Mouse (Mus musculus) CH12.LX (cell line): ENCODE data around the gene Atp4a. TPM values are rescaled to one million over a fixed set of nuclear protein-coding genes. Genes with fewer than 3 reads are reported as not detected.
A peak's percentile ranks its signal among the peaks of the same experiment; 100 is the strongest.

Source experiments
- DNase-seq: peaks from one replicate; pipeline ENCODE4 v3.0.0-alpha.2; 2013; ENCODE audit errors: extremely low read depth
- H3K27ac ChIP-seq: 2 replicates; pipeline ENCODE4 v1.5.1; 2012; ENCODE audit warnings: low read depth, mild to moderate bottlenecking, control low read depth, moderate library complexity; ENCODE audit not compliant: insufficient read depth
- H3K27me3 ChIP-seq: replicated peaks from 2 replicates; pipeline ENCODE3; 2012; ENCODE audit warnings: inconsistent platforms
- H3K36me3 ChIP-seq, 2 experiments: replicated peaks in 1 of 2; 2 replicates each; pipeline versions ENCODE3 to v1.6.1; 2012; ENCODE audit warnings: inconsistent platforms in 1 of 2, low read length in 1 of 2, mild to moderate bottlenecking in 1 of 2, mixed read lengths in 1 of 2, moderate library complexity in 1 of 2; ENCODE audit not compliant: control insufficient read depth in 1 of 2, insufficient read depth in 1 of 2
- H3K4me1 ChIP-seq, 2 experiments: 2 replicates each; pipeline ENCODE4 v1.6.1; 2012; ENCODE audit warnings: inconsistent platforms in 1 of 2, moderate library complexity in 1 of 2; ENCODE audit not compliant: insufficient read depth in 2 of 2, control insufficient read depth in 1 of 2
- H3K4me2 ChIP-seq: 2 replicates; pipeline ENCODE4 v1.6.1; 2012; ENCODE audit warnings: low read depth, mild to moderate bottlenecking, control low read depth; ENCODE audit not compliant: poor library complexity, insufficient read depth, severe bottlenecking
- H3K4me3 ChIP-seq, 3 experiments: fragments of 150-350 bp in 1 of 3; sonication (generic) in 1 of 3; replicated peaks in 1 of 3; 2 replicates each; pipeline versions ENCODE3 to v1.5.1; 2011 to 2012; ENCODE audit warnings: low read depth in 2 of 3, low read length in 2 of 3, mild to moderate bottlenecking in 2 of 3, moderate library complexity in 2 of 3, control low read depth in 1 of 3, improper control_type of control experiment in 1 of 3, inconsistent platforms in 1 of 3, mixed read lengths in 1 of 3; ENCODE audit not compliant: poor library complexity in 1 of 3
- H3K79me2 ChIP-seq: replicated peaks from 2 replicates; pipeline ENCODE4 v1.6.1; 2012; ENCODE audit warnings: mild to moderate bottlenecking, moderate library complexity; ENCODE audit not compliant: control insufficient read depth, poor library complexity, insufficient read depth, severe bottlenecking; ENCODE audit errors: extremely low read depth
- H3K9ac ChIP-seq: 2 replicates; pipeline ENCODE4 v1.6.1; 2012; ENCODE audit warnings: low read depth, mild to moderate bottlenecking, control low read depth, moderate library complexity; ENCODE audit not compliant: insufficient read depth
- H3K9me3 ChIP-seq: replicated peaks from 2 replicates; pipeline ENCODE3; 2012; ENCODE audit warnings: low read length, inconsistent platforms, mixed read lengths
- CHD1 ChIP-seq: IDR thresholded peaks from 2 replicates; pipeline ENCODE4 v1.6.1; 2012; ENCODE audit warnings: low read depth, low read length, improper control_type of control experiment, inconsistent platforms
- CHD2 ChIP-seq: IDR thresholded peaks from 2 replicates; pipeline ENCODE4 v1.6.1; 2011; ENCODE audit warnings: low read length, improper control_type of control experiment
- CTCF ChIP-seq, 2 experiments: IDR thresholded peaks in 1 of 2; conservative IDR thresholded peaks in 1 of 2; 2 replicates each; pipeline ENCODE4 v1.5.1; 2011 to 2012; ENCODE audit warnings: low read depth in 2 of 2, low read length in 2 of 2, improper control_type of control experiment in 1 of 2, inconsistent platforms in 1 of 2, mild to moderate bottlenecking in 1 of 2, moderate library complexity in 1 of 2
- ELF1 ChIP-seq: IDR thresholded peaks from 2 replicates; pipeline ENCODE4 v1.6.1; 2014; ENCODE audit warnings: low read depth, mild to moderate bottlenecking, inconsistent platforms, low read length, improper control_type of control experiment
- GABPA ChIP-seq: IDR thresholded peaks from 2 replicates; pipeline ENCODE4 v1.6.1; 2012; ENCODE audit warnings: low read depth, low read length, improper control_type of control experiment, inconsistent platforms; ENCODE audit not compliant: insufficient replicate concordance
- HCFC1 ChIP-seq: IDR thresholded peaks from 2 replicates; pipeline ENCODE4 v1.6.1; 2012; ENCODE audit warnings: low read depth, mild to moderate bottlenecking, inconsistent platforms, low read length, improper control_type of control experiment
- IRF4 ChIP-seq: IDR thresholded peaks from 2 replicates; pipeline ENCODE4 v1.6.1; 2014; ENCODE audit warnings: low read depth, mild to moderate bottlenecking, inconsistent platforms, low read length, improper control_type of control experiment
- JUN ChIP-seq: IDR thresholded peaks from 2 replicates; pipeline ENCODE4 v1.6.1; 2011; ENCODE audit warnings: low read depth, mild to moderate bottlenecking, low read length, improper control_type of control experiment, moderate library complexity; ENCODE audit not compliant: insufficient read depth
- JUND ChIP-seq: conservative IDR thresholded peaks from 2 replicates; pipeline ENCODE4 v1.6.1; 2011; ENCODE audit warnings: low read depth, low read length, improper control_type of control experiment
- MAX ChIP-seq: IDR thresholded peaks from 2 replicates; pipeline ENCODE4 v1.6.1; 2011; ENCODE audit warnings: low read length, improper control_type of control experiment
- MAZ ChIP-seq: IDR thresholded peaks from 2 replicates; pipeline ENCODE4 v1.6.1; 2012; ENCODE audit warnings: low read depth, mild to moderate bottlenecking, inconsistent platforms, low read length, improper control_type of control experiment, moderate library complexity
- NELFE ChIP-seq: IDR thresholded peaks from 2 replicates; pipeline ENCODE4 v1.6.1; 2011; ENCODE audit warnings: low read depth, low read length, improper control_type of control experiment
- NRF1 ChIP-seq: IDR thresholded peaks from 2 replicates; pipeline ENCODE4 v1.6.1; 2014; ENCODE audit warnings: low read depth, mild to moderate bottlenecking, inconsistent platforms, low read length, improper control_type of control experiment, moderate library complexity
- POLR2A ChIP-seq: IDR thresholded peaks from 2 replicates; pipeline ENCODE4 v1.6.1; 2011; ENCODE audit warnings: low read depth, mild to moderate bottlenecking, improper control_type of control experiment, low read length
- POLR2AphosphoS2 ChIP-seq: IDR thresholded peaks from 2 replicates; pipeline ENCODE4 v1.6.1; 2011; ENCODE audit warnings: low read depth, low read length, improper control_type of control experiment
- RAD21 ChIP-seq: IDR thresholded peaks from 2 replicates; pipeline ENCODE4 v1.6.1; 2011; ENCODE audit warnings: low read depth, mild to moderate bottlenecking, low read length, improper control_type of control experiment, moderate library complexity
- SIN3A ChIP-seq: IDR thresholded peaks from 2 replicates; pipeline ENCODE4 v1.6.1; 2012; ENCODE audit warnings: low read length, improper control_type of control experiment, inconsistent platforms
- SMC3 ChIP-seq: IDR thresholded peaks from 2 replicates; pipeline ENCODE4 v1.6.1; 2011; ENCODE audit warnings: low read depth, low read length, improper control_type of control experiment
- TCF12 ChIP-seq: IDR thresholded peaks from 2 replicates; pipeline ENCODE4 v1.6.1; 2014; ENCODE audit warnings: low read depth, mild to moderate bottlenecking, inconsistent platforms, low read length, improper control_type of control experiment
- USF1 ChIP-seq: IDR thresholded peaks from 2 replicates; pipeline ENCODE4 v1.6.1; 2014; ENCODE audit warnings: low read depth, mild to moderate bottlenecking, inconsistent platforms, low read length, improper control_type of control experiment
- USF2 ChIP-seq: conservative IDR thresholded peaks from 2 replicates; pipeline ENCODE4 v1.6.1; 2011; ENCODE audit warnings: low read depth, low read length, improper control_type of control experiment
- ZC3H11A ChIP-seq: IDR thresholded peaks from 2 replicates; pipeline ENCODE4 v1.6.1; 2012; ENCODE audit warnings: low read depth, mild to moderate bottlenecking, inconsistent platforms, low read length, improper control_type of control experiment
- ZKSCAN1 ChIP-seq: IDR thresholded peaks from 2 replicates; pipeline ENCODE4 v1.6.1; 2012; ENCODE audit warnings: low read depth, inconsistent platforms, low read length, improper control_type of control experiment, borderline replicate concordance
- ZMIZ1 ChIP-seq: IDR thresholded peaks from 2 replicates; pipeline ENCODE4 v1.6.1; 2012; ENCODE audit warnings: low read depth, mild to moderate bottlenecking, inconsistent platforms, low read length, improper control_type of control experiment
- dilution Hi-C: fragments of 300-500 bp; cut with MboI; formaldehyde crosslinking; loops from 2 replicates; pipeline ENCODE4 v1.14.3; 2020; ENCODE audit warnings: low sequenced_read_pairs; ENCODE audit not compliant: extremely low pct_unique_long_range_greater_than_20kb, extremely low pct_ligation_motif_present
- in situ Hi-C: fragments of 300-500 bp; cut with MboI; formaldehyde crosslinking; loops from 3 replicates; pipeline ENCODE4 v1.14.3; 2019; ENCODE audit warnings: low sequenced_read_pairs, low pct_ligation_motif_present, low pct_unique_long_range_greater_than_20kb, mixed read lengths
- polyA plus RNA-seq: library from polyadenylated mRNA; unstranded; fragments of >175 nt; gene quantifications from 2 replicates; pipeline ENCODE4 v1.2.1, GENCODE M21; 2012; ENCODE audit warnings: low read depth; ENCODE audit not compliant: insufficient read length
- total RNA-seq, 2 experiments: library from RNA; depleted of rRNA; stranded (reverse); fragments of 300-350 nt in 1 of 2; fragments of >200 nt in 1 of 2; gene quantifications; 2 replicates each; pipeline ENCODE4 v1.2.3; 2012 to 2014

The Atp4a gene
- total and polyA plus RNA-seq, 3 experiments = 0.33 to 0.67 TPM; not detected in 1

DNA sequence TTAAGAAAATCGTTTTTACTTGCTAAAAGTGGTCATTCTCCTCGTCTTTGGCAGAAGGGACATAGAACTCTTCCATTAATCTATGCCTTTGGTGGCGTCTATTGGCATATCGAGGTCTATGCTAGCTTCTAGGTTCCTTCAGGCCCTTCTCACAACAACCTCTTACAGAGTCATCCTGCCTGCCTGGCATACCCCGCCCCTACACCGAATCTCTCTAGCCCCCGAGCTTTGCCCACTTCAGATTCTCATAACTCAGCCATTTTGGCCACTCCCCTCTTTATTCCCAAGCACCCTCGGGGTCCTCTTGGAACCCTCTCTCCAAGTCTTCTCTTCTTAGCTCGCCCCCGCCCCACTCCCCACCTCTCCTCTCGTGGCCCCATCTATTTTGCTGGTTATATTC is 46.7 kb upstream of the Atp4a start:
- in situ Hi-C loops = no loop called here
- TF ChIP-seq NELFE (no peak), ZMIZ1 (no peak), CHD1 (no peak), NRF1 (no peak), ZKSCAN1 (no peak), POLR2AphosphoS2 (no peak), HCFC1 (no peak), JUND (no peak), TCF12 (no peak), ZC3H11A (no peak), IRF4 (no peak), POLR2A (no peak)
- Histone ChIP-seq H3K36me3 (peaks cover 24 to 31% of the 10 kb centered on the region in 2 experiments), H3K4me2 (peak overlapping the region; percentile 100), H3K4me1 (peaks cover 4 to 15% of the 10 kb centered on the region in 2 experiments; a peak in 3 of 4 replicates), H3K9me3 (no peaks in the 10 kb centered on the region), H3K4me3 (peak overlapping the region; percentile 67 to 97 (median 89)), H3K79me2 (peaks cover 8% of the 10 kb centered on the region), H3K27ac (no peak overlapping the region), H3K9ac (peak overlapping the region; percentile 97), H3K27me3 (peaks cover 2% of the 10 kb centered on the region)
- dilution Hi-C loops = no loop called here
- DNase-seq = peak; percentile 18

DNA sequence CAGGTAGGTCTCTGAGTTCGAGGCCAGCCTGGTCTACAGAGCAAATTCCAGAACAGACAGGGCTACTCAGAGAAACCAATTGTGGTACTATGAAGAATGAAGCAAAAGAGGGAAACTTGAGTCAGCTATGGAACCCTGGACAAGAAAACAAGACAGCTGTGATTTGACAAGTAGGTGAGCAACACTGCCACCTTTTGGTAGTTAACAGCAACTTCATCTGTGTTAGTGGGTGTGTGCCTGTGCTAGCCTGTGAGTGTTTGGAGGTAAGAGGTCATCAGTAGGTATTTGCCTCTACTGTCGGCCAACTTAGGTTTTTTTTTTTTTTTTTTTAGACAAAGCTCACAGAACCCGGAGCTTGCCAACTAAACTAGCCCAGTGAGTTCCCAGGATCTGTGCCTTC is 42.8 kb upstream of the Atp4a start:
- DNase-seq = peak; percentile 72
- no peaks in the 10 kb centered on the region; the same call in 1 of the 2 replicates for H3K79me2 ChIP-seq
- no peak overlapping the region for H3K4me3 ChIP-seq
- H3K36me3 ChIP-seq = no peaks in the 10 kb centered on the region
- in situ Hi-C loops = no loop called here
- no peak for TF ChIP-seq SIN3A
- TF ChIP-seq MAZ = no peak
- no peak for TF ChIP-seq POLR2A
- TF ChIP-seq CHD2 = no peak
- no peak for TF ChIP-seq USF2
- TF ChIP-seq MAX = no peak
- TF ChIP-seq JUN = no peak
- no peak for TF ChIP-seq GABPA
- no peak for TF ChIP-seq NRF1
- no peak for TF ChIP-seq ELF1
- TF ChIP-seq USF1 = no peak
- no peak for TF ChIP-seq ZMIZ1
- peak; percentile 65 for TF ChIP-seq RAD21
- no peak for TF ChIP-seq HCFC1
- TF ChIP-seq TCF12 = no peak
- no peak for TF ChIP-seq CHD1
- peak; percentile 56 for TF ChIP-seq SMC3
- TF ChIP-seq CTCF (conservative IDR thresholded peaks at IDR 0.05 in 1 of 2, IDR thresholded peaks at IDR 0.05 in 1 of 2; ENCODE audit: low read depth in 2 of 2, low read length in 2 of 2) = peak; percentile 54 to 78
- TF ChIP-seq, all 38 proteins: peak for 3
- Histone ChIP-seq H3K4me1 (peaks cover 4 to 6% of the 10 kb centered on the region in 2 experiments; a peak in 3 of 4 replicates), H3K9ac (no peak overlapping the region), H3K27me3 (peaks cover 2% of the 10 kb centered on the region), H3K4me2 (no peak overlapping the region), H3K27ac (no peak overlapping the region), H3K9me3 (no peaks in the 10 kb centered on the region)
- dilution Hi-C loops = no loop called here
